Mouse (Mus musculus) neutrophil, adult 65 days (primary cell): ENCODE results near the gene Cd82. TPM values are rescaled to one million over a fixed set of nuclear protein-coding genes. Genes with fewer than 3 reads are reported as not detected.

ENCODE experiments used
- total RNA-seq: library from RNA; stranded (reverse); gene quantifications from 2 replicates; pipeline ENCODE4 v1.2.4, GENCODE M21; 2023

Gene Cd82
- 201 and 257 TPM in 2 replicates for total RNA-seq

DNA sequence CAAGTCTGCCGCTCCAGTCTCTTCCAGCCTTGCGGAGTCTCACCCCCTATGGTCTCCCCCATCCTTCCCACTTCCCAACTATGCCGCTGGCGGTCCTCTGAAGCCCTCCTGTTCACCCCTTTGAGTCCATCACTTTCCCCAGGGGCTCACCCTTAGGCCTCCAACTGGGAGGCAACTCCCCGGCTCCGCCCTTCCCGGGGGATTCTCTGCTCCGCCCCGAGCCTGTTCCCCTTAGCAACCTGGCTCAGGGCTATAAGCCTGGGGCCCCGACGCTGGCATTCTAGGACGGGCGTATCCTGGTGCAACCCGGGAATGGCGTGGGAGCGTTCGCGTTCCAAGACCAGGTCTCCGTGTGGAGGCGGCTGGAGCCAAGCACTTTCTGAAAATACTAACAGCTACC is at the start of gene Cd82:
TSS of gene Cd82 (minus strand) at position 381 of the 400 bp plus-strand sequence.

Other genes starting within 250 kb of the Cd82 start
- gene Tspan18, start 128.6 kb downstream of the Cd82 start, total RNA-seq, result 0.63 and 0.79 TPM in 2 replicates
- not detected in 2 replicates for gene Gm10803, start 97.4 kb upstream of the Cd82 start, total RNA-seq
- gene Alx4, start 179.2 kb upstream of the Cd82 start, total RNA-seq, result not detected in 2 replicates